Mouse (Mus musculus) frontal cortex, adult 2 months (tissue): ENCODE measurements around the gene Tpbg. TPM values are rescaled to one million over a fixed set of nuclear protein-coding genes. Genes with fewer than 3 reads are reported as not detected.
"Not testable (repeated sequence)": the region's sequence is repeated elsewhere in the genome, so short reads cannot be mapped to it uniquely, and the experiment has no call there.

ENCODE experiments used
- DNase-seq, 2 experiments: peaks; one replicate each; pipeline ENCODE4 v3.0.0; 2022; ENCODE audit warnings: low spot score in 1 of 2; ENCODE audit errors: extremely low spot score in 1 of 2
- polyA plus RNA-seq: library from polyadenylated mRNA; depleted of rRNA; stranded (reverse); fragments of >200 nt; gene quantifications from 2 replicates; pipeline ENCODE4 v1.2.3, GENCODE M21; 2012; rRNA removed

Gene Tpbg
- 18.7 and 20.6 TPM in 2 replicates for polyA plus RNA-seq

DNA sequence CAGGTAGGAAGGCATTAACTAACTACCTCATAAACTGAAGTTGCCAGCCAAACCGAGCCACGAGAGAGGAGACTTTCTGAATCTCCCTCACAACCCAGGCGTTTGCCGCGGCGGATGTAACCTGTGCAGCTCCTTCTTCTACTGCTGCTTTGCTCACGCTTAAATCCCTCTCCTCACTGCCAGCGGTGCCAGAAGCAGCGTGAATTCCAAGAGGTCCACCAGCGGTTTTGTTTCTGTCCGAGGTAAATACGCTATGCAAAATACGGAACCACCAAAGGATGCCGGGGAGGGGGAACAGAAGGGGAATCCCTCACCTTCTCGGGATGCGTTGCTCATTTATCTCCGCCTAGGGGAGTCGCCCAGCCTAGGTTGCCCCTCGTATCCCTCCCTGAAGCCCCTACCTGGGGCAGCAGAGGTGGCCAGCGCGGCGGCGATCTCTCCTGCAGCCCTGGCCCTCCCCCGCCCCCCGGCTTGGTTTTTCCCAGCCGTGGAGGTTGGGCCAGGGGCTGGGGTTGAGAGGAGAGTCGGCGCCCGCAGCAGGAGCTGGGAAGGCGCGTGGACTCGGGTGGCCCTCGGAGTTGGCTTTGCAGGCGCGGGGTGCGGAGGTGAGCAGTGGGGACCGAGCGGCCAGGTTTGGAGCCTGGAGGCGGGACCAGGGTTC is at the start of gene Tpbg:
Tpbg (plus strand) TSS at position 30 of the 661 bp plus-strand sequence.
- peak in 1 of 2 experiments; percentile 27 for DNase-seq

GRCm38 (mm10) chr9:85801986-85802385 is 40.2 kb upstream of the Tpbg start:
- DNase-seq: not testable (repeated sequence)

- DNase-seq: no peak
Observed at GRCm38 (mm10) chr9:85802563-85802962, 39.6 kb upstream of the Tpbg start.

- no peak for DNase-seq
Observed at GRCm38 (mm10) chr9:85806411-85806810, 35.8 kb upstream of the Tpbg start.

DNA sequence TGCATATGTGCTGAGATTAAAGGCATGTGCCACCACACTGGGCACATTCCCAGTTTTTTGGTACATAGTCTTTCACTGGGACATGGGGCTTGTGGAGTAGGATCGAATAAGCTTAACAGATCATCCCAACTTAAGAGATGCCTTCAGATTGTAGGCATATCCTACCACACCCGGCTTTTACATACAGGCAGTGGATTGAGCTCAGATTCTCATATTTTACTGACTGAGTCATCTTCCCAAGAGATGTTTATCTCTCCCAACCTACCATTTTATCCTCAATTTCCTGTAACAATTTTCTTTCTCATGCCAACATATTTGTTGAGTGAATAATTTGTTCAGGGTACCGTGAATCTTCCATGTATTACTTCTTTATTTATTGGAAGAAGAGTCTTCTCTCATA is 32.9 kb upstream of the Tpbg start:
- DNase-seq: no peak

DNA sequence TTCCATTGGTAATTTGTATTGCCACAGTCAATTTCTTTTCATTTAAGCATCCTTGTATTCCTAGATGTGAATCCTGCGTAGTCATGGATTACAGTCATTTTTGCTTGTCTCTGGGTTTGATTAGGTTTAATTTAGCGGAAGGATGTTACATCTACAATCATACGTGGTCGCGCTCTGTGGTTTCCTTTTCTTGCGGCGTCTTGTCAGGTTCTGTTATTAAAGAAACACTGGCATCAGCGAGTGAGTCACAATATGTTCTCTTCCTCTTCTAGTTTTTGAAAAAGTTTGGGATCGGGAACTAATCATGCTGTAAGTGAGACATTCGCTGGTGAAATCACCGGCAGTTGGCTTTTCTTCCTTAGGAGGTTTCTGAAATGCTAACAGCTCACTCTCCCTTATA is 21.4 kb upstream of the Tpbg start:
- no peak for DNase-seq

- DNase-seq: no peak
Observed at GRCm38 (mm10) chr9:85835521-85836425, 6.4 kb upstream of the Tpbg start.

DNA sequence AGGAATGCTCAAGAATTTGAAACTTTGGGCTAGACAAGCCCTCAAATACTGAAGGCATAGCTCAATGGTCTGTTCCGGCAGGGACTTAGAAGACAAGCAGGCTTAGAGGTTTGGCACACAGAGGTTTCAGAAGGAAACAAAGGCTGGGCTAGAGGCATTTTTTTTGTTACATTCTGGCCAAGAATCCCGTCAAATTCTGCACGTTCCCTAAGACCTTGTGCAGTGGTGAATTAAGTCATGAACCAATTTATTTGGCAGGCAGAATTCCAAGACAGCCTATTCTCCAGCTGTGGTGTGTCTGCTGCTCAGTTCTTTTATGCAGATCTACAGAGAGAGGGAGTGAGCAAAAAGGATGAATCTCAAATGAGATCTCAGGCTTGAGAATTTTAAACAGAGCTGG is 2.6 kb upstream of the Tpbg start:
- DNase-seq: no peak

- DNase-seq: peak in 1 of 2 experiments; percentile 66
Observed at GRCm38 (mm10) chr9:85841891-85842290, 289 bp upstream of the Tpbg start.

GRCm38 (mm10) chr9:85843031-85843890 is 1.1 kb downstream of the Tpbg start:
- DNase-seq: peak in 1 of 2 experiments; percentile 36

DNA sequence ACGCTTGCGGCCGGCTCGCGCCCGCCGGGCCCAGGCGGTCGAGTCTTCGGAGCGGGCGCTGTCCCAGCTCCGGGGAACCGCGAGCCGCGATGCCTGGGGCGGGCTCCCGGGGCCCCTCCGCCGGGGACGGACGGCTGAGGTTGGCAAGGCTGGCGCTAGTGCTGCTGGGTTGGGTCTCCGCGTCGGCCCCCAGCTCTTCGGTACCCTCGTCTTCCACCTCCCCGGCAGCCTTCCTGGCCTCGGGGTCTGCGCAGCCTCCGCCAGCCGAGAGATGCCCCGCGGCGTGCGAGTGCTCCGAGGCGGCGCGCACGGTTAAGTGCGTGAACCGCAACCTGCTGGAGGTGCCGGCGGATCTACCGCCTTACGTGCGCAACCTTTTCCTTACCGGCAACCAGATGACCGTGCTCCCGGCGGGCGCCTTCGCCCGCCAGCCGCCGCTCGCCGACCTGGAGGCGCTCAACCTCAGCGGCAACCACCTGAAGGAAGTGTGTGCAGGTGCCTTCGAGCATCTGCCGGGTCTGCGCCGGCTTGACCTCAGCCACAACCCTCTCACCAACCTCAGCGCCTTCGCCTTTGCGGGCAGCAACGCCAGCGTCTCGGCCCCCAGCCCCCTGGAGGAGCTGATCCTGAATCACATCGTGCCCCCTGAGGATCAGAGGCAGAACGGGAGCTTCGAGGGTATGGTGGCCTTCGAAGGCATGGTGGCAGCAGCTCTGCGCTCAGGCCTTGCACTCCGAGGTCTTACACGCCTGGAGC is 1.9 kb downstream of the Tpbg start:
- no peak for DNase-seq

GRCm38 (mm10) chr9:85844647-85844983 is 2.4 kb downstream of the Tpbg start:
- DNase-seq: no peak

GRCm38 (mm10) chr9:85846186-85846585 is 4.0 kb downstream of the Tpbg start:
- no peak for DNase-seq

- DNase-seq: no peak
Observed at GRCm38 (mm10) chr9:85854780-85855179, 12.6 kb downstream of the Tpbg start.

DNA sequence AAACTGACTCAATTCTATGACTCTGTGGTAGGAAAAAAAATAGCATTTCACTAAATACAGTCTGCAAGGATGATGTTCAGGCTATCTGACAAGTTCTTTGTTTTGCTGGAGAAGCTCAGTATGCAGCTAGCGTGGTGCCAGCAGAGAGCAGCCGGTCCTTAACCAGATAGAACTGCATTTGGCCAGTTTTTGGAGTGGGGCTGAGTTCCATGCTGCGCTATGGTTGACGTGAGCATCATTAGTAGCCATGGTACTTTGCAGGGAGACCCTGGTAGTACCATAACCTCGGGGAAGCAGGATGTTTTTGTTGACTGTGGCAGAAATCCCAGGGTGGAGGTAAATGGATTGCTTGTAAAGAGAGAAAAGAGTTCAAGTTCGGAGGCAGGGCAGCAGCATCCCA is 14.3 kb downstream of the Tpbg start:
- DNase-seq: no peak

- no peak for DNase-seq
Observed at GRCm38 (mm10) chr9:85861065-85861464, 18.9 kb downstream of the Tpbg start.

- DNase-seq: no peak
Observed at GRCm38 (mm10) chr9:85862562-85862961, 20.4 kb downstream of the Tpbg start.

DNA sequence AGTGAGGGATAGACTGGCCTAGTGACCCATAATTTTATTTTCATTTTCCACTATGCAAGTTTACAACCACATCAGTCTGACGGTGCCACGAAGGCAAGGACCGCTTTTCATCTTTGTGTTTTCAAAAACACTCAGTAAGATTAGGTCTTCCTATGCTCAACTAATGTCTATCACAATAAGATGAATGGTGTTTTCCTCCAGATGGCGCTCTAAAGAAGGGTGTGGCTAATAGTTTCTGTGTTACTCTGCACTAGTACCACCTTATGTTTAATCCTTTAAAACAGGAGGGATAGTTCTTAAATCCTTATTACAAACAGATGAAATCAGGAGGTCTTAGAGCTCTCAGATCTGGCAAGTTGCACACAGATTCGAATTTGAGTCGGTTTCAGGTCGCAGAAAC is 30.7 kb downstream of the Tpbg start:
- no peak for DNase-seq

- peak in 1 of 2 experiments; percentile 32 for DNase-seq
Observed at GRCm38 (mm10) chr9:85893681-85894080, 51.5 kb downstream of the Tpbg start.
